Mouse (Mus musculus) left cerebral cortex, adult 2 months (tissue): ENCODE data around the gene Brpf1. TPM values are rescaled to one million over a fixed set of nuclear protein-coding genes. Genes with fewer than 3 reads are reported as not detected.

Source experiments
- DNase-seq, 2 experiments: peaks; one replicate each; pipeline ENCODE4 v3.0.0; 2021 to 2022; ENCODE audit warnings: low spot score in 2 of 2, mixed read lengths in 1 of 2; ENCODE audit errors: extremely low spot score in 1 of 2
- H3K27ac ChIP-seq: fragments of 200-600 bp; 2 replicates; pipeline ENCODE4 v1.8.1; 2022
- H3K4me3 ChIP-seq: fragments of 200-600 bp; 2 replicates; pipeline ENCODE4 v1.8.1; 2022
- CTCF ChIP-seq: fragments of 200-600 bp; IDR thresholded peaks from 2 replicates; pipeline ENCODE4 v1.8.1; 2022; ENCODE audit warnings: antibody characterized with exemption, mild to moderate bottlenecking, moderate library complexity
- intact Hi-C: fragments of 180-260 bp; cut with DNase I; formaldehyde crosslinking; loops from one replicate; pipeline ENCODE4 v1.15.1; 2025
- total RNA-seq, 2 experiments: library from RNA; stranded (reverse); gene quantifications; 2 replicates each; pipeline ENCODE4 v1.2.3; 2021

The Brpf1 gene
- total RNA-seq, 2 experiments from 2014 or later = 31.0 to 32.9 TPM

- no peak for DNase-seq
- Histone ChIP-seq H3K27ac (no peak overlapping the region), H3K4me3 (no peak overlapping the region)
- intact Hi-C loops = no loop called here
- no peak for TF ChIP-seq CTCF
These were observed 57.7 kb downstream of the Brpf1 start for GRCm38 (mm10) chr6:113364518-113365135.

- intact Hi-C loops = no loop called here
- Histone ChIP-seq H3K27ac (no peak overlapping the region), H3K4me3 (no peak overlapping the region)
- DNase-seq = no peak
- no peak for TF ChIP-seq CTCF
These were observed 59.7 kb downstream of the Brpf1 start for GRCm38 (mm10) chr6:113366639-113367038.

DNA sequence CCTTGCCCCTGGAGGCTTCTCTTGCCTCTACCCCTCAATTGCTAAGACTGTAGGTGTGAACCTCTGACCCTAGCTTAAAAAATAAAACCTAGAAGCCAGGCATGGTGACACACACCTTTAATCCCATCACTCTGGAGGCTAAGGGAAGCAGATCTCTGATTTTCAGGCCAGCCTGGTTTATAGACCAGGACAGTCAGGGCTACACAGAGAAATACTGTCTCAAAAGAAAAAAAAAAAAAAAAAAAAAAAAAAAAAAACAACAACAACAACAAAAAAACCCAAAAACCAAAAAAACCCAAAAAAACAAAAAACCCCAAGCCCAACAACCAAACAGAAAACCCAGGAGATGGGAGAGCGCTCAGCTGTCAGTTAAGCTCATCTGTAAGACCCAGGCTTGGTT lies 60.6 kb downstream of the Brpf1 start:
- Histone ChIP-seq H3K27ac (no peak overlapping the region), H3K4me3 (no peak overlapping the region)
- intact Hi-C loops = no loop called here
- no peak for DNase-seq
- TF ChIP-seq CTCF = no peak

GRCm38 (mm10) chr6:113368124-113368523 lies 61.2 kb downstream of the Brpf1 start:
- no peak overlapping the region for H3K4me3 ChIP-seq
- no peak overlapping the region for H3K27ac ChIP-seq
- intact Hi-C loops = no loop called here
- TF ChIP-seq CTCF = no peak
- no peak for DNase-seq

DNA sequence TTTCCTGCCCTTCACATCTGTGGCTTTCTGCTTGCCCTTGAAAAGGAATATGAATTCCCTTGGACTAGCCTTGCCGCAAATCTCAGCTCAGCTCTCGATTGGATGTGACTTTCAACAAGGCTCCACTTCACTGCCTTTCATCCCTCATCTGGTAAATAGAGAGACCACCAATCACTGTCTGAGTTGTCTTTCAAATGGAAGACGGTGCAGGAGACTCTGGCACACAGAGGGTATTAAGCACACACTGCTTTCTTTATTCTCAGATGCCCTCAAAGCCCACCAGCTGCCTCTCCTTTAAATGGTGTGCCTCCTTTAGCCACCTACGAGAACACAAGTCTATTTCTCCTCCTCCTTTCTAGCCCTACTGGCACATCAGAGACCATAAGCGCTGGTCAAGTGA lies 61.6 kb downstream of the Brpf1 start:
- no peak overlapping the region for H3K4me3 ChIP-seq
- intact Hi-C loops = no loop called here
- DNase-seq = no peak
- TF ChIP-seq CTCF = no peak
- H3K27ac ChIP-seq = no peak overlapping the region

- no peak overlapping the region for H3K27ac ChIP-seq
These were observed 63.4 kb downstream of the Brpf1 start for GRCm38 (mm10) chr6:113370194-113370929.

GRCm38 (mm10) chr6:113373491-113373890 lies 66.6 kb downstream of the Brpf1 start:
- no peak overlapping the region for H3K4me3 ChIP-seq

More at GRCm38 (mm10) chr6:113370194-113370929, 63.4 kb downstream of the Brpf1 start:
- DNase-seq = no peak
- TF ChIP-seq CTCF = no peak
- intact Hi-C loops = no loop called here
- no peak overlapping the region for H3K4me3 ChIP-seq

More at GRCm38 (mm10) chr6:113373491-113373890, 66.6 kb downstream of the Brpf1 start:
- DNase-seq = no peak
- no peak overlapping the region for H3K27ac ChIP-seq
- intact Hi-C loops = no loop called here
- TF ChIP-seq CTCF = no peak

Other genes with a start within 250 kb of the Brpf1 start
- 100 to 1,000 TPM; 116 to 119 TPM for gene Setd5, start 229.8 kb upstream of the Brpf1 start, total RNA-seq
- 10 to 100 TPM; 81.1 to 83.1 TPM for gene Lhfpl4, start 111.8 kb upstream of the Brpf1 start, total RNA-seq
- gene Mtmr14, start 69.3 kb upstream of the Brpf1 start, total RNA-seq = 10 to 100 TPM; 14.6 to 15.3 TPM
- 10 to 100 TPM; 75.7 to 80.5 TPM for gene Cpne9, start 24.8 kb upstream of the Brpf1 start, total RNA-seq
- gene Ogg1, start 19.8 kb downstream of the Brpf1 start, total RNA-seq = 1 to 10 TPM; 6.1 to 7.6 TPM
- gene Camk1, start 36.8 kb downstream of the Brpf1 start, total RNA-seq = 100 to 1,000 TPM; 115 to 121 TPM
- gene Tada3, start 70.7 kb downstream of the Brpf1 start, total RNA-seq = 10 to 100 TPM; 47.0 to 49.6 TPM
- 100 to 1,000 TPM; 251 to 255 TPM for gene Arpc4, start 71.0 kb downstream of the Brpf1 start, total RNA-seq
- gene Ttll3, start 82.1 kb downstream of the Brpf1 start, total RNA-seq = 10 to 100 TPM; 12.2 to 17.8 TPM
- gene Rpusd3, start 112.2 kb downstream of the Brpf1 start, total RNA-seq = 10 to 100 TPM; 18.1 to 18.6 TPM
- not detected for gene Cidec, start 128.6 kb downstream of the Brpf1 start, total RNA-seq
- gene Jagn1, start 135.4 kb downstream of the Brpf1 start, total RNA-seq = 10 to 100 TPM; 35.7 to 36.8 TPM
- gene Il17re, start 151.3 kb downstream of the Brpf1 start, total RNA-seq = under 1 TPM; 0.49 to 0.50 TPM
- gene Il17rc, start 164.3 kb downstream of the Brpf1 start, total RNA-seq = 1 to 10 TPM; 4.4 to 5.1 TPM
- gene Creld1, start 176.2 kb downstream of the Brpf1 start, total RNA-seq = 100 to 1,000 TPM; 116 to 117 TPM
- 10 to 100 TPM; 54.9 to 61.1 TPM for gene Prrt3, start 194.8 kb downstream of the Brpf1 start, total RNA-seq
- gene Emc3, start 224.5 kb downstream of the Brpf1 start, total RNA-seq = 10 to 100 TPM; 76.5 to 77.5 TPM
- gene Fancd2, start 224.5 kb downstream of the Brpf1 start, total RNA-seq = 1 to 10 TPM; 2.1 to 2.2 TPM